Mouse (Mus musculus): Measurements from ENCODE around the gene Tmem201. TPM values are rescaled to one million over a fixed set of nuclear protein-coding genes. Genes with fewer than 3 reads are reported as not detected.

The Tmem201 gene
- total and polyA plus RNA-seq, 3 experiments, result 6.4 to 29.2 (median 16.2) TPM

DNA sequence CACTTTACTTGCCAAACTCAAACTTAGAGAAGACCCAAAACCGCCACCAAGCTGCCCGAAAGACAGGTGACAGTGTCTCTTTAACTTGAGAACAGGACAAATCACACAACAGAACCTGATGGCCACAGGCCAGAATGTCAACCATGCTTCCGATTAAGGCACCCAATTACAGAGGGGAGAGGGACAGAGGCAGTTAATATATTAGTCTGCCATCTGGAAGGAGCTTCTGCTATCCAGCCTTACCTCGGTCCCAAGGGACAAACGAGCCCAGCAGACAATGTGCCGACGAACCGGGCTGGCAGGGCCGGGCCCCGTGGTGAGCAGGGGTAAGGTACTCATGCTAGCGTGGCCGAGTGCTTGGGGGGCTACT, 14.8 kb downstream of the Tmem201 start:
- no peak overlapping the region for H3K27ac ChIP-seq (ENCODE audit: insufficient read depth, low read depth)
- H3K36me3 ChIP-seq (replicated peaks in 1 of 2; ENCODE audit: control insufficient read depth in 1 of 2, insufficient read depth in 1 of 2, low read length in 1 of 2), result peaks cover 76 to 99% of the 10 kb centered on the region in 2 experiments
- dilution Hi-C loops (cut with MboI; ENCODE audit: extremely low pct_ligation_motif_present, extremely low pct_unique_long_range_greater_than_20kb, low sequenced_read_pairs), result no loop called here
- no peaks in the 10 kb centered on the region for H3K9me3 ChIP-seq (replicated peaks; ENCODE audit: low read length)
- no peak for DNase-seq (ENCODE audit: extremely low read depth)
- H3K4me2 ChIP-seq (ENCODE audit: insufficient read depth, low read depth, poor library complexity, severe bottlenecking), result no peak overlapping the region
- H3K27me3 ChIP-seq (replicated peaks), result no peaks in the 10 kb centered on the region
- H3K4me1 ChIP-seq (ENCODE audit: control insufficient read depth in 1 of 2, insufficient read depth in 2 of 2), result no peaks in the 10 kb centered on the region
- no peak overlapping the region for H3K9ac ChIP-seq (ENCODE audit: insufficient read depth, low read depth)
- H3K79me2 ChIP-seq (replicated peaks; ENCODE audit: control insufficient read depth, extremely low read depth, insufficient read depth, poor library complexity, severe bottlenecking), result no peaks in the 10 kb centered on the region
- in situ Hi-C loops (cut with MboI; ENCODE audit: low pct_ligation_motif_present, low pct_unique_long_range_greater_than_20kb, low sequenced_read_pairs), result loop anchor here (25.0 kb wide), 1 partner anchor 561 kb away; the partner anchor contains the start of gene Pgd
- TF ChIP-seq MXI1 (IDR thresholded peaks at IDR 0.05; ENCODE audit: low read depth, low read length) (no peak), ZKSCAN1 (IDR thresholded peaks at IDR 0.05; ENCODE audit: borderline replicate concordance, low read depth, low read length) (no peak)
- no peak overlapping the region for H3K4me3 ChIP-seq (replicated peaks in 1 of 3; ENCODE audit: low read depth in 2 of 3, low read length in 2 of 3, poor library complexity in 1 of 3)

DNA sequence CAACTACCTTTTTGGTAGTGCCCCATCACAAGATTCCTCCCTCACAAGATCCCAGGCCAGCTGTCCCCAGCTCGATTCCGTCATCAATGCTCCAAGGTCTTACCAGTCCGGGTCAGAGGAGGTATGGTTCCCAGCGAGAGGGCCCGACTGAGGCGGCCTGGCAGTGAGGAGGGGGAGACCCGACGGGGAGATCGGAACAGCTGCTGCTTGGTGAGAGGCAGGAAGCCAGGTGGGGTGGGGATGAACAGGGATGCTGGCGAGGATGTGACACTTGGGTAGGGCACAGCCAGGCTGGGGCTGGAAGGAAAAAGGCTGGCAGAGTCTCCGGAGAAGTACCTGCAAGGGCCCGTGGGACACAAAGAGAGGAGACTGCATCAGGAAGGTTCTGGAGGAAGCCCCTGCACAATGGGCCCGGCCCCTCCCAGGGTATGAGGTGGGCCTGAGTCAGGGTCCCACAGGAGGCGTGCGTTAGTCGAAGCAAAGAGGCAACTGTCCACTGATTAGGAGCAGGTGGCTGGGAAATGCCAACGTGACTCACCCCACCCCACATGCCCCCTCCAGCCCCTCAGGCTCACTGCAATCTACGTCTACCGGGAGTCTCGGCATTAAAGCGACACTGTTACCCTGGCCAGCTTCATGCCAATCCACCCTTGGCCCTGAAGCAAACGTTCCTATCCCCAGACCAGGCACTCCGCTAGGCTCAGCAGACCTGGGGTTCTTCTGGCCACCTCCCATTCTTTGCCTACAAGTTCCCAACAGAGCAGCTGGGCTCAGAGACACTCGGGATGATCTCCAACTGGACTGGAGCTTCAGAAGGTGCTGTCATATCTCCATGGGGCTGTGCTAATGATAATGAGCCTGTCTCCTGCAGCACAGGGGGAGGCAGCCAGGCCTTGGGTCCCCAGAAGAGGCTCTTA, 15.5 kb downstream of the Tmem201 start:
- Histone ChIP-seq H3K4me2 (ENCODE audit: insufficient read depth, low read depth, poor library complexity, severe bottlenecking) (no peak overlapping the region), H3K9me3 (replicated peaks; ENCODE audit: low read length) (no peaks in the 10 kb centered on the region), H3K4me1 (ENCODE audit: control insufficient read depth in 1 of 2, insufficient read depth in 2 of 2) (no peaks in the 10 kb centered on the region), H3K9ac (ENCODE audit: insufficient read depth, low read depth) (no peak overlapping the region), H3K36me3 (replicated peaks in 1 of 2; ENCODE audit: control insufficient read depth in 1 of 2, insufficient read depth in 1 of 2, low read length in 1 of 2) (peaks cover 76 to 99% of the 10 kb centered on the region in 2 experiments), H3K27ac (ENCODE audit: insufficient read depth, low read depth) (no peak overlapping the region), H3K79me2 (replicated peaks; ENCODE audit: control insufficient read depth, extremely low read depth, insufficient read depth, poor library complexity, severe bottlenecking) (no peaks in the 10 kb centered on the region), H3K27me3 (replicated peaks) (no peaks in the 10 kb centered on the region), H3K4me3 (replicated peaks in 1 of 3; ENCODE audit: low read depth in 2 of 3, low read length in 2 of 3, poor library complexity in 1 of 3) (no peak overlapping the region)
- DNase-seq (ENCODE audit: extremely low read depth), result no peak
- no peak for TF ChIP-seq MEF2A (IDR thresholded peaks at IDR 0.05; ENCODE audit: borderline replicate concordance, low read depth, low read length)
- TF ChIP-seq JUN (IDR thresholded peaks at IDR 0.05; ENCODE audit: insufficient read depth, low read depth, low read length), result no peak
- TF ChIP-seq ETS1 (conservative IDR thresholded peaks at IDR 0.05; ENCODE audit: low read depth, low read length), result no peak
- no peak for TF ChIP-seq SIN3A (IDR thresholded peaks at IDR 0.05; ENCODE audit: low read length)
- no peak for TF ChIP-seq MAFK (IDR thresholded peaks at IDR 0.05; ENCODE audit: insufficient replicate concordance, low read length)
- TF ChIP-seq EP300 (IDR thresholded peaks at IDR 0.05; ENCODE audit: low read length), result no peak
- TF ChIP-seq UBTF (IDR thresholded peaks at IDR 0.05; ENCODE audit: low read depth, low read length), result no peak
- TF ChIP-seq NELFE (IDR thresholded peaks at IDR 0.05; ENCODE audit: low read depth, low read length), result no peak
- no peak for TF ChIP-seq RAD21 (IDR thresholded peaks at IDR 0.05; ENCODE audit: low read depth, low read length)
- TF ChIP-seq SMC3 (IDR thresholded peaks at IDR 0.05; ENCODE audit: low read depth, low read length), result no peak
- no peak for TF ChIP-seq CTCF (conservative IDR thresholded peaks at IDR 0.05 in 1 of 2, IDR thresholded peaks at IDR 0.05 in 1 of 2; ENCODE audit: low read depth in 2 of 2, low read length in 2 of 2)
- TF ChIP-seq MXI1 (IDR thresholded peaks at IDR 0.05; ENCODE audit: low read depth, low read length), result no peak
- no peak for TF ChIP-seq BHLHE40 (IDR thresholded peaks at IDR 0.05; ENCODE audit: low read depth, low read length)
- in situ Hi-C loops (cut with MboI; ENCODE audit: low pct_ligation_motif_present, low pct_unique_long_range_greater_than_20kb, low sequenced_read_pairs) (loop anchor here (25.0 kb wide), 1 partner anchor 560 kb away; the partner anchor contains the start of gene Pgd), dilution Hi-C loops (cut with MboI; ENCODE audit: extremely low pct_ligation_motif_present, extremely low pct_unique_long_range_greater_than_20kb, low sequenced_read_pairs) (no loop called here)
